Mouse (Mus musculus): ENCODE data around the gene Adra1b. TPM values are rescaled to one million over a fixed set of nuclear protein-coding genes. Genes with fewer than 3 reads are reported as not detected.

The Adra1b gene
- polyA plus RNA-seq, 1 experiment from 2014 or later = 0.69 TPM

DNA sequence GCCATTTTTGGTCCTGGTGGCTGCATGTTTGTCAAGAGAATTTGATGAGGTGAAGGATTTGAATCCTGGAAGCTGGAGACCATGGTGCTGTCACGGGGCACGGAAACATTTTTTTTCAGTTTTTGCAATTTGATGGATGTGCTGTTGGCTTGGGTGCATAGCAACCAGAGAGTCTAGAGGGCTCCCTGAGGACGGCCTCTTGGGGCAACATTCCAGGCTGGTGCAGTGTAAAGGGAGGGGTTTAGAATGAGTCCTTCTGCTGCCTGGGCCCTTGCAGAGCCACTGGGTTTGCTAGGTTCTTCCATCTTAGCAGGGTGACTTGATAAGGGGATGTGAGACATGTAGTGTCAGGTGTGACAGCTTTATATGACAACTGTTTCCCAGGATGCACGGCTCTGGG is 8.5 kb downstream of the Adra1b start:
- WGBS = 76% methylated on average over 4 of the region's 4 CpGs
- Histone ChIP-seq H3K27ac (no peak overlapping the region), H3K9me3 (no peaks in the 10 kb centered on the region), H3K9ac (replicated peaks) (no peak overlapping the region), H3K4me1 (replicated peaks) (no peaks in the 10 kb centered on the region), H3K4me3 (replicated peaks) (no peak overlapping the region), H3K36me3 (no peaks in the 10 kb centered on the region), H3K4me2 (no peak overlapping the region), H3K27me3 (no peaks in the 10 kb centered on the region)
- ATAC-seq (ENCODE audit: insufficient number of reproducible peaks, insufficient read depth, low FRiP score, low TSS enrichment, low read depth) = no peak

DNA sequence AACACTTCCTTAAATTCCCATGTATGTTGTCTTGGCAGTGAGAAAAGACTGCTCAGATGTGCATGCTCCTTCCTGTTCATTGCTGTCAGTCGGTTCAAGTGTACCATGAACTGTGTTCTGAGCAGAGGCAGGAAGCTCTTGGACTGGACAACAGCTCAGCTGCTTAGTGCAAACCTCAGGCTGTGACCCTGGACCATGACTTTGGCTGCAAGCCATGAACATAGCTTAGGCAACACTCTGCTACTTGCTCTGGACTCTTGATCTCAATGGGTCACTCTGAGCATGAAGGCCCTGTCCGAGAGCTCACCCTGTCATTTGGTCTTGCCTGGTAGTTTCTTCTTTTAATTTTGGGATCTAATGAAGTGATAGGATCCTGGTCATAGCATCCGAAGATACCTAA is 9.6 kb downstream of the Adra1b start:
- H3K27ac ChIP-seq = no peak overlapping the region
- H3K36me3 ChIP-seq = no peaks in the 10 kb centered on the region
- no peak overlapping the region for H3K4me3 ChIP-seq (replicated peaks)
- no peak overlapping the region for H3K4me2 ChIP-seq
- no peaks in the 10 kb centered on the region for H3K9me3 ChIP-seq
- 90% methylated on average over 3 of the region's 3 CpGs for WGBS
- no peak overlapping the region for H3K9ac ChIP-seq (replicated peaks)
- no peak for ATAC-seq (ENCODE audit: insufficient number of reproducible peaks, insufficient read depth, low FRiP score, low TSS enrichment, low read depth)
- H3K4me1 ChIP-seq (replicated peaks) = no peaks in the 10 kb centered on the region
- H3K27me3 ChIP-seq = no peaks in the 10 kb centered on the region

GRCm38 (mm10) chr11:43889208-43889915 is 11.6 kb downstream of the Adra1b start:
- H3K36me3 ChIP-seq = no peaks in the 10 kb centered on the region
- no peak overlapping the region for H3K4me3 ChIP-seq (replicated peaks)
- H3K27me3 ChIP-seq = no peaks in the 10 kb centered on the region
- H3K9me3 ChIP-seq = no peaks in the 10 kb centered on the region
- WGBS = 73% methylated on average over 8 of the region's 8 CpGs
- no peaks in the 10 kb centered on the region for H3K4me1 ChIP-seq (replicated peaks)
- no peak for ATAC-seq (ENCODE audit: insufficient number of reproducible peaks, insufficient read depth, low FRiP score, low TSS enrichment, low read depth)
- no peak overlapping the region for H3K4me2 ChIP-seq
- no peak overlapping the region for H3K27ac ChIP-seq
- no peak overlapping the region for H3K9ac ChIP-seq (replicated peaks)

DNA sequence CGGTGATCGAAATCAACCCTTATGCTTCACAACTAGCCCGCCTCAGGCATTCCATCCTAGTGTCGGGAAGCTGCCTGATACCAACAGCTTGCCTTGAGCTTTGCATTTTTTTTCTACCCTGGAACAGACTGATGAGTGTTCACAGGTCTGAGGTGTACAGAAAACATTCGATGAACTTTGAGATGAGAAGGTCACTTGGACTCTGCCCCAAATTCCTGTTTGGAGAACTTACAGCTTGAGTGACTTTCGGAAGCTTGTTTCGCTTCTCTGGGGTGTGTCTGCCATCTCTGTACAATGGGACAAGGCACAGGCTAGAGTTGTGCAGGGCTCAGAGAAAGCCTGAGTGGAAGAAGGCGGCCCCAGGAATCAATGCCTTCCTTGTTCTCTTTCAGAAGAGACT is 12.3 kb downstream of the Adra1b start:
- Histone ChIP-seq H3K9ac (replicated peaks) (no peak overlapping the region), H3K27me3 (no peaks in the 10 kb centered on the region), H3K36me3 (no peaks in the 10 kb centered on the region), H3K4me1 (replicated peaks) (no peaks in the 10 kb centered on the region), H3K4me3 (replicated peaks) (no peak overlapping the region), H3K9me3 (no peaks in the 10 kb centered on the region), H3K4me2 (no peak overlapping the region), H3K27ac (no peak overlapping the region)
- no peak for ATAC-seq (ENCODE audit: insufficient number of reproducible peaks, insufficient read depth, low FRiP score, low TSS enrichment, low read depth)
- WGBS = 89% methylated on average over 8 of the region's 8 CpGs

DNA sequence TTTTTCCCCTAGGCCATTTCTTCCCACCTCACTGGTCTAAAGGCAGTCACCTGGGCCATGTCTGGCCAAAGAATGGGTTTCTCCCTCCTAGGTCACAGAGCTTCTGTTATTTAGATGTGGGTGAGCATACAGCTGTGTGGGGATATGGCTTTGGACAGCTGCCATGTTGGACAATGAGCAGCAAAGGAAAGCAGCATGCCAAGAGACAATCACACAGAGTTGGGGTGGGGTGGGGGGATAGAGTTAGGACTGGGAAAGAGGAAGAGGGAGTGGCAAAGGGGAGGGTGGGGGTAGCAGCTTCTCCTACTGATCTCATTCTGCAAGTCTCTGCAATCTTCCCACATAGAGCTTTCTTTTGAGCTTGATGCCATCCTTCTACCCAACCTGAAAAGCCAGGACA is 13.4 kb downstream of the Adra1b start:
- Histone ChIP-seq H3K4me1 (replicated peaks) (no peaks in the 10 kb centered on the region), H3K27ac (no peak overlapping the region), H3K9ac (replicated peaks) (no peak overlapping the region), H3K27me3 (no peaks in the 10 kb centered on the region), H3K9me3 (no peaks in the 10 kb centered on the region), H3K4me3 (replicated peaks) (no peak overlapping the region), H3K36me3 (no peaks in the 10 kb centered on the region), H3K4me2 (no peak overlapping the region)
- ATAC-seq (ENCODE audit: insufficient number of reproducible peaks, insufficient read depth, low FRiP score, low TSS enrichment, low read depth) = no peak

DNA sequence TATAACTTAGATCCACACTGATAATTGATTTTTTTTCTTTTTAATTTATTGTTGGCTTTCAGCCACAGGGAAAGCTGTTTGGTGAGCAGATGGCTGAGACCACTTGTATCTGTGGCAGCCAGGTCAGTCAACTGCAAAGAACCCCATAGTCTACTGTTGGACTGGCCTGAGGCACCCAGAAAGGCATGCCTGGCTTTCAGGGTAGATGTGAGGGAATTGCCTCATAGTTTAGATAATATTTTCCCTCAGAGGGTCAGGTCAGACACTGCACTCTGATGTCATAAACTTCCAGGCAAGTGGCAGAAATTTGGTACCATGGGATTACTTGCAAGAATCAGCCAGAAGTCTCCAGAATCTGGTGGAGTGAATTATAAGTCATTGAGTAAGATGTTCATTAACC is 16.5 kb downstream of the Adra1b start:
- no peak for ATAC-seq (ENCODE audit: insufficient number of reproducible peaks, insufficient read depth, low FRiP score, low TSS enrichment, low read depth)
- no peaks in the 10 kb centered on the region for H3K9me3 ChIP-seq
- no peak overlapping the region for H3K9ac ChIP-seq (replicated peaks)
- H3K4me2 ChIP-seq = no peak overlapping the region
- H3K27me3 ChIP-seq = no peaks in the 10 kb centered on the region
- no peak overlapping the region for H3K27ac ChIP-seq
- H3K36me3 ChIP-seq = no peaks in the 10 kb centered on the region
- no peak overlapping the region for H3K4me3 ChIP-seq (replicated peaks)
- H3K4me1 ChIP-seq (replicated peaks) = no peaks in the 10 kb centered on the region

- no peak for ATAC-seq (ENCODE audit: insufficient number of reproducible peaks, insufficient read depth, low FRiP score, low TSS enrichment, low read depth)
- Histone ChIP-seq H3K27ac (no peak overlapping the region), H3K27me3 (no peaks in the 10 kb centered on the region), H3K4me3 (replicated peaks) (no peak overlapping the region), H3K4me2 (no peak overlapping the region), H3K9ac (replicated peaks) (no peak overlapping the region), H3K36me3 (no peaks in the 10 kb centered on the region), H3K4me1 (replicated peaks) (no peaks in the 10 kb centered on the region), H3K9me3 (no peaks in the 10 kb centered on the region)
- 90% methylated on average over 5 of the region's 5 CpGs for WGBS
These were observed 17.3 kb downstream of the Adra1b start for GRCm38 (mm10) chr11:43883641-43884181.

DNA sequence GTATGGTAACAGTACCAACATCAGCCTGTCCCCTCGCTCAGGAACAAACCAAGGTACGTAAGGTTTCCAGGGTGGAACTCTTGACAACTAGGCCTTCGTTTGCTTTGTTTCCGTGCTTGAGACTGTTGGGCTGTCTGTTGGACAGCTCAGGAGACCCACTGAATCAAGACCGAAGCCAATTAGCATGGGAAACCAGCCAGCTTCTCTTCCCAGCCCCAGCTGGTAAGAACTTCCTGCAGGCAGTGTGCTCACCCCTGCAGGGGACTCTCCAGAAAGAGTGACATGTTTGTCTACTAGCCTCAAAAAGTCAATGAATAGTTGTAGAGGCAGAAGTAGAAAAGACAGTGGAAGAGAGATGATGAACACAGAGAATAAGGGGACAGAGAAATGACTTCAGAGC is 23.8 kb downstream of the Adra1b start:
- H3K27ac ChIP-seq = no peak overlapping the region
- ATAC-seq (ENCODE audit: insufficient number of reproducible peaks, insufficient read depth, low FRiP score, low TSS enrichment, low read depth) = no peak

GRCm38 (mm10) chr11:43867721-43868281 is 33.2 kb downstream of the Adra1b start:
- Histone ChIP-seq H3K27ac (no peak overlapping the region), H3K36me3 (no peaks in the 10 kb centered on the region), H3K9me3 (no peaks in the 10 kb centered on the region), H3K4me2 (no peak overlapping the region), H3K4me3 (replicated peaks) (no peak overlapping the region), H3K9ac (replicated peaks) (no peak overlapping the region), H3K4me1 (replicated peaks) (no peaks in the 10 kb centered on the region), H3K27me3 (no peaks in the 10 kb centered on the region)
- no peak for ATAC-seq (ENCODE audit: insufficient number of reproducible peaks, insufficient read depth, low FRiP score, low TSS enrichment, low read depth)
- 73% methylated on average over 4 of the region's 4 CpGs for WGBS

More for the DNA sequence above, 23.8 kb downstream of the Adra1b start:
- H3K4me2 ChIP-seq = no peak overlapping the region
- no peaks in the 10 kb centered on the region for H3K36me3 ChIP-seq
- no peak overlapping the region for H3K4me3 ChIP-seq (replicated peaks)
- no peak overlapping the region for H3K9ac ChIP-seq (replicated peaks)
- 80% methylated on average over 5 of the region's 5 CpGs for WGBS
- H3K9me3 ChIP-seq = no peaks in the 10 kb centered on the region
- no peaks in the 10 kb centered on the region for H3K4me1 ChIP-seq (replicated peaks)
- H3K27me3 ChIP-seq = no peaks in the 10 kb centered on the region

DNA sequence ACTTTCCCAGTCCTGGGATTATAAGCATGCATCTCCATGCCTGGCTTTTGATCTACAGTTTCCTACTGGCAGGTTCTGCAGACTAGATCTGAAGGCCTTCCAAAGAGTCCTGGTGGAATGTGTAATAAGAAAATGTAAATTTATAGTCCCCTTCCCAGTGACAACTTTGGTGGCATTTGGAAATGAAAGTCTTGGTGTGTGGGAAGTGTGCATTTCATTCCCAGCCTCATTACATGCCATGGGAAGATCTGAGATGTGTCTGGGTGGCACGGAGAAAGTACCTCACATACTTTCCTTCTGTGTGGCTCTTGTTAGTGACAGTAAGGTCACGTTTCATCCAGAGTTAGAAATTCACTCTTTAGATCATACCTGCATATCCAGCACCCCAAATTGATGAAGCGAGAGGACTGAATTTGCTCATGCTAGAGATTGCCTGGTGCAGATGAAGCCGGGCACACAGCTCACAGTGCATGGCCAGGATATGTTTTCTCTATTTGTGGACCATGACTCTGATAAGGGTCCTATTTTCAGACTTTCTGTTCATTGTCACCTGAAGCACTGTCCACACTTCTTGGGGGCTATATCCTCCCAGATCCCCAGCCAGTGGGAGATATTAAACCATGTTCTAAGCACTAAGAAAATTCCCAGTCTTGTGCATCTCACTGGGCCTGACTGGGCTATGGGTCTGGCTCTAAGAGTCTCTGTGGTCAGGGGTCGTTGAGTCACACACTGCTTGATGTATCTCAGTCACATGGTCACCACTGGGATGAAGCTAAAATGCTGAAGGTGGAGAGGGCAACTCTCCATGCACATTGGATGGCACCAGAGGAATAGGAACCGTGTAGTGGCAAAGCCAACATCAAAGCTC is 35.5 kb downstream of the Adra1b start:
- Histone ChIP-seq H3K27ac (no peak overlapping the region), H3K4me1 (replicated peaks) (no peaks in the 10 kb centered on the region), H3K9me3 (no peaks in the 10 kb centered on the region), H3K9ac (replicated peaks) (no peak overlapping the region), H3K36me3 (no peaks in the 10 kb centered on the region), H3K4me3 (replicated peaks) (no peak overlapping the region), H3K4me2 (no peak overlapping the region), H3K27me3 (no peaks in the 10 kb centered on the region)
- no peak for ATAC-seq (ENCODE audit: insufficient number of reproducible peaks, insufficient read depth, low FRiP score, low TSS enrichment, low read depth)
- whole genome bisulfite sequencing = 87% methylated on average over 6 of the region's 6 CpGs

DNA sequence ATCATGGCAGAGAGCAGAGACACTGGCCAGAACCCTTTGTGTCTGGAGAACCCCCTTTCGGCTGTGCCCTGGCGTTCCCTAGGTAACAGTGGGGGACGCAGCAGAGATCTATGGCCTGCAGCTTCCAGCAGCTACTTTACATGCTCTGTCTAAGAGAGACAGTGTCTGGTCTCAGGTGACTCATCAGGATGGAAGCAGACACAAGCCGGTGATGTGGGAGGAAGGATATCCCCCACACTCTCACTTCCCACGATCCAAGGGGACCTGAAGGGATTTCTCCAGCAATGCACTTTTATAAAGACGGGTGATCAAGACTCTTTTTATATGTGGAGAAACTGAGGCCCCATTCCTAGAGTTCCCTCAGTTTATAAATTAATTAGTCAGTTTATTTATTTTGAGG is 48.0 kb downstream of the Adra1b start:
- no peaks in the 10 kb centered on the region for H3K4me1 ChIP-seq (replicated peaks)
- no peak overlapping the region for H3K4me2 ChIP-seq
- H3K9ac ChIP-seq (replicated peaks) = no peak overlapping the region
- no peaks in the 10 kb centered on the region for H3K36me3 ChIP-seq
- no peak overlapping the region for H3K27ac ChIP-seq
- no peaks in the 10 kb centered on the region for H3K9me3 ChIP-seq
- ATAC-seq (ENCODE audit: insufficient number of reproducible peaks, insufficient read depth, low FRiP score, low TSS enrichment, low read depth) = no peak
- no peaks in the 10 kb centered on the region for H3K27me3 ChIP-seq
- H3K4me3 ChIP-seq (replicated peaks) = no peak overlapping the region
- 79% methylated on average over 6 of the region's 6 CpGs for WGBS

Data from limb, embryonic 12.5 days (tissue).